Mouse (Mus musculus) gastrocnemius, postnatal 36 days (tissue): ENCODE measurements around the gene Klrc2. TPM values are rescaled to one million over a fixed set of nuclear protein-coding genes. Genes with fewer than 3 reads are reported as not detected.
"Not testable (repeated sequence)": the region's sequence is repeated elsewhere in the genome, so short reads cannot be mapped to it uniquely, and the experiment has no call there.

ENCODE experiments used
- DNase-seq, 2 experiments: peaks; one replicate each; pipeline ENCODE4 v3.0.0; 2022
- intact Hi-C: fragments of 180-260 bp; cut with DNase I; formaldehyde crosslinking; loops from one replicate; pipeline ENCODE4 v1.15.1; 2025
- long read RNA-seq, 2 experiments: library from polyadenylated mRNA; stranded (forward); transcript quantifications; one replicate each; pipeline ENCODE4 v2.0.0; 2021
- microRNA-seq, 2 experiments: library from miRNA; unstranded; fragments of <30 nt; microRNA quantifications; one replicate each; pipeline ENCODE4 v1.2.0; 2021
- total RNA-seq, 2 experiments: library from RNA; stranded (reverse); gene quantifications; 2 replicates each; pipeline ENCODE4 v1.2.3; 2021

Klrc2 gene
- total RNA-seq = not detected
- long read RNA-seq, experiment 1 = 0 reads
- long read RNA-seq, experiment 2 = 0 reads

DNA sequence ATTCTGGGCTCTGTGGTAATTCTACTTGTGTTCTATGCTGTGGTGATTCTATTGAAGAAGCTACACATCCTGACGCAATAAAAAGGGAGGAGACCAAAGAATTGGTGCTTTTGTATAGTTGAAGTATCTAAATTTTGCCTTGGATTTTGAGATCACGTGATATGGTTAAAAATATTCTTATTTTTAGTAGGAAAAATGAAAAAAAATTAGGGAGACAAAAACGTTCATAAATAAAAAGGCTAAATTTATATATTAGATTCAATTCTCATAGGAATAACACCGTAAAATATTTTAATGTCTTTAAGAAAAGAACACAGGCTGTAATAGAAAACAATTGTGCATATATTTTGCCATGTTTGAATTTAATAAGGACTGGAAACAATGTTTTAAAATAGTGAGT is at the start of gene Klrc2:
Gene Klrc2 (minus strand): TSS at position 101 of the 400 bp plus-strand sequence.
- DNase-seq, intact Hi-C loops: not testable (repeated sequence)

- intact Hi-C loops, DNase-seq: not testable (repeated sequence)
Measured at GRCm38 (mm10) chr6:129691436-129691835, 30.9 kb upstream of the Klrc2 start.

DNA sequence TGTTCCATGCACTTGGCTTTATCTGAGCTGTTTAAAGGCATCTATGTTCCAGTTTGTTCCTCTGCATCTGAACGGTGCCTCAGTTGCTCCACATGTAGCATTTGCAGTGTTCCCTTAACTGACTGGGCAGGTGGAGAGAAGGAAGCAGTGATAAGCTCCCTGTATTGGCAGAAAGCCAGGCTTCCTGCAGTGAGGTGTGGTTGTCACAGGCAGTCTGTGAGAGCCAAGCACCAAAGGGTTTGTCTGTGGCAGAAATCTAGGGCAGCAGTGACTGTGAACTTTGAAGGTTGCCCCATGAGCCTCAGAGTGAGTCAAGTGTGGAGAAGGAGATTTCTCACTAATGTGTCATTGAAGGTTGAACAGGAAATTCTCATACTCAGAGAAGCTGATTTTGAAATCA is 19.9 kb upstream of the Klrc2 start:
- DNase-seq = no peak
- intact Hi-C loops = no loop called here

DNA sequence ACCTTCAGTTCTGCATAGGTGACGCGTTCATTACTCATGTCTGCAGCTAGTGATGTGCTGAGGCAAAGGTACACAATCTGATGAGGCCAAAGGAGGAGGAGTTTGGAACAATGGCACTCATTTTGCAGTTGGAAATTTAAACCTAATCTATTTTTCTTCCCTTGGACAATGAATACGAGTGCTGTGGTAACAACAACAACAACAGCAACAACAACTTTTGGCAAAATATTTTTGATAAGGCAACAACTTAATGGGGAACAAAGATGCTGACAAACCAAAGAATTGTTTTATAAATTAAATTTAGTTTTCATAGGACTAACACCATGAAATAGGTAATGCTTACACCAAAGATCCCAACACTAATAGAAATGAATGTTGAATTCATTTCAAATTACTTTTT is 18.4 kb upstream of the Klrc2 start, which contains the start of gene Klrc1:
Gene Klrc1 (minus strand): TSS at position 101 of the 400 bp plus-strand sequence.
- intact Hi-C loops = no loop called here
- no peak for DNase-seq

- intact Hi-C loops, DNase-seq: not testable (repeated sequence)
Measured at GRCm38 (mm10) chr6:129661301-129661700, 812 bp upstream of the Klrc2 start.

- intact Hi-C loops, DNase-seq: not testable (repeated sequence)
Measured at GRCm38 (mm10) chr6:129644054-129644453, 16.4 kb downstream of the Klrc2 start.

- DNase-seq, intact Hi-C loops: not testable (repeated sequence)
Measured at GRCm38 (mm10) chr6:129643237-129643636, 17.3 kb downstream of the Klrc2 start, which contains the start of gene Klrc3. Gene Klrc3, minus strand, starts transcription at chr6:129643337.

GRCm38 (mm10) chr6:129631046-129631445 is 29.4 kb downstream of the Klrc2 start:
- intact Hi-C loops = not testable (repeated sequence)

DNA sequence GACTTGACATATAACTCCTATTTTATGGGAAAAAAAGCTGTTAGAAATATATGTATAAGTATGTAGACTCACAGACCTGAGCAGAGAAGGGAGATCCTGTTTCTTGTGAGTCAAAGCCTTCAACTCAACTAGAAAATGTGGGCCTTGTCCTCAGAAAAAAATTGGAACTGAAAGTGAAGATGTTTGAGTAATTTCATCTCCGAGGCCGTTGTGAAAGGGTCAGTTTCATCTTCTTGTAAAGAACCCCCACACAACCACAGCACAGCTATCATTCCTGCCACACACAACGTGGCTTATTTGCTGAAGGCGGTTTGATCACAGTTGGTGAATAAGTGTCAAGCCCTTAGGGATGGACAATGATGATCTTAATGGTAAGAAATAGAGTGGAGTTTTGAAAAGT is 36.8 kb downstream of the Klrc2 start, which contains the start of gene Klrk1:
Gene Klrk1 (minus strand): TSS at position 130 of the 400 bp plus-strand sequence.
- intact Hi-C loops = no loop called here
- DNase-seq = no peak

More at GRCm38 (mm10) chr6:129631046-129631445, 29.4 kb downstream of the Klrc2 start:
- not testable (repeated sequence) for DNase-seq

DNA sequence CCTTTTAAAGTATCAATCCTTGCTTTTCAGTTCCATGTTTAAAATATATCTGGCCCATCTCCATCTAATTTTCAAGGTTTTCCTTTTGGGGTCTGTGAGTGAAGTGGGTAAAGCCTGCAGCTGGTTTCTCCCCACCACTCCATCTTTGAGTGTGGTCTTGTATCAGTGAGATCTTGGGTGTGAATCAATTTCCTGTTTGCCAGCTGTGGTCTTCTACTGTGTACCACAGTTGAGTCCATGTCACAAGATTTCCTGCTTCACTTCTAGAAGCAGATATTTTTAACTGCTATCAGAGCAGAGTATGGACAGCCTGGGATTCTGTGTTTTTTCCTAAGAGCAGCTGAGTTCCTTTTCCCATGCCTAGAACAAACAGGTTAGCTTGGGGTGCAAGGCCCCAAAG is 52.1 kb downstream of the Klrc2 start:
- no peak for DNase-seq
- intact Hi-C loops = no loop called here

Small RNAs within 50 kb of the gene (microRNA-seq; reads per million reads assigned to microRNA genes)
- gene Mir680-1 = 0 reads per million in 2 experiments

Other genes with a start within 250 kb of the Klrc2 start
- 1 to 10 TPM; 2.2 to 2.6 TPM for gene Clec1a, start 208.7 kb downstream of the Klrc2 start, total RNA-seq
- not detected for gene Olr1, start 153.5 kb downstream of the Klrc2 start, total RNA-seq
- not detected for gene Tmem52b, start 148.1 kb downstream of the Klrc2 start, total RNA-seq
- gene Gabarapl1, start 127.5 kb downstream of the Klrc2 start, total RNA-seq = 10 to 100 TPM; 38.1 to 59.3 TPM
- not detected for gene Klre1, start 82.8 kb downstream of the Klrc2 start, total RNA-seq
- not detected for gene Klrd1, start 68.9 kb downstream of the Klrc2 start, total RNA-seq
- not detected for gene Klrk1, start 36.8 kb downstream of the Klrc2 start, total RNA-seq
- gene Klrc3, start 17.4 kb downstream of the Klrc2 start, total RNA-seq = not detected
- not detected for gene Klrc1, start 18.3 kb upstream of the Klrc2 start, total RNA-seq
- gene Klri1, start 56.4 kb upstream of the Klrc2 start, total RNA-seq = not detected
- not detected for gene Klri2, start 79.8 kb upstream of the Klrc2 start, total RNA-seq
- not detected for gene Gm156, start 123.6 kb upstream of the Klrc2 start, total RNA-seq
- gene Gm17631, start 202.0 kb upstream of the Klrc2 start, total RNA-seq = not detected
- gene Klra17, start 216.0 kb upstream of the Klrc2 start, total RNA-seq = not detected